Mouse (Mus musculus): Measurements from ENCODE around the gene Pgap1. TPM values are rescaled to one million over a fixed set of nuclear protein-coding genes. Genes with fewer than 3 reads are reported as not detected.

Gene Pgap1
- polyA plus RNA-seq (2012; rRNA removed), result 0.83 and 1.1 TPM in 2 replicates

- no peak within 1 kb of the TSS for H3K27ac ChIP-seq (ENCODE audit: control insufficient read depth, insufficient read depth, low read length)
- peaks cover 6% of the 10 kb centered on the region; the same call in 1 of the 2 replicates for H3K4me1 ChIP-seq (replicated peaks; ENCODE audit: control insufficient read depth, insufficient read depth, low read length)
- TF ChIP-seq CTCF (IDR thresholded peaks at IDR 0.05; ENCODE audit: borderline replicate concordance, control insufficient read depth, extremely low read depth, insufficient read depth, low read length, poor library complexity), result peak; percentile 13; the same call in 1 of the 2 replicates
- TF ChIP-seq POLR2A (IDR thresholded peaks at IDR 0.05; ENCODE audit: control insufficient read depth, extremely low read depth, insufficient read depth, low read length, poor library complexity), result 0 out of 2 replicates have a peak, but pooled peaks have one; percentile 45
- WGBS, result under 1% methylated on average over 58 of the region's 59 CpGs
- no peaks in the 10 kb centered on the region for H3K27me3 ChIP-seq (ENCODE audit: control insufficient read depth, insufficient read depth, low read length)
- peak within 1 kb of the TSS; percentile 61 for H3K4me3 ChIP-seq (ENCODE audit: control insufficient read depth, insufficient read depth, low read length)
- peak; percentile 89 for DNase-seq
- H3K36me3 ChIP-seq (ENCODE audit: control insufficient read depth, insufficient read depth, low read length), result no peaks in the 10 kb centered on the region
Observed at GRCm38 (mm10) chr1:54557301-54558229, at the start of gene Pgap1. TSS of gene Pgap1 (minus strand) at chr1:54557684.

- Histone ChIP-seq H3K27ac (ENCODE audit: control insufficient read depth, insufficient read depth, low read length) (no peak overlapping the region), H3K4me1 (replicated peaks; ENCODE audit: control insufficient read depth, insufficient read depth, low read length) (no peaks in the 10 kb centered on the region)
- 98% methylated on average over 1 of the region's 1 CpGs for WGBS
Observed at GRCm38 (mm10) chr1:54606936-54607335, 49.5 kb upstream of the Pgap1 start.

GRCm38 (mm10) chr1:54601692-54602091, 44.2 kb upstream of the Pgap1 start:
- WGBS, result 97% methylated on average over 9 of the region's 9 CpGs
- TF ChIP-seq POLR2A (IDR thresholded peaks at IDR 0.05; ENCODE audit: control insufficient read depth, extremely low read depth, insufficient read depth, low read length, poor library complexity), result no peak
- no peak for TF ChIP-seq CTCF (IDR thresholded peaks at IDR 0.05; ENCODE audit: borderline replicate concordance, control insufficient read depth, extremely low read depth, insufficient read depth, low read length, poor library complexity)
- Histone ChIP-seq H3K4me3 (ENCODE audit: control insufficient read depth, insufficient read depth, low read length) (no peak overlapping the region), H3K4me1 (replicated peaks; ENCODE audit: control insufficient read depth, insufficient read depth, low read length) (no peaks in the 10 kb centered on the region), H3K36me3 (ENCODE audit: control insufficient read depth, insufficient read depth, low read length) (no peaks in the 10 kb centered on the region), H3K27ac (ENCODE audit: control insufficient read depth, insufficient read depth, low read length) (no peak overlapping the region), H3K27me3 (ENCODE audit: control insufficient read depth, insufficient read depth, low read length) (no peaks in the 10 kb centered on the region)
- no peak for DNase-seq

More at GRCm38 (mm10) chr1:54606936-54607335, 49.5 kb upstream of the Pgap1 start:
- TF ChIP-seq CTCF (IDR thresholded peaks at IDR 0.05; ENCODE audit: borderline replicate concordance, control insufficient read depth, extremely low read depth, insufficient read depth, low read length, poor library complexity) (no peak), POLR2A (IDR thresholded peaks at IDR 0.05; ENCODE audit: control insufficient read depth, extremely low read depth, insufficient read depth, low read length, poor library complexity) (no peak)
- H3K27me3 ChIP-seq (ENCODE audit: control insufficient read depth, insufficient read depth, low read length), result no peaks in the 10 kb centered on the region
- no peaks in the 10 kb centered on the region for H3K36me3 ChIP-seq (ENCODE audit: control insufficient read depth, insufficient read depth, low read length)
- no peak for DNase-seq
- H3K4me3 ChIP-seq (ENCODE audit: control insufficient read depth, insufficient read depth, low read length), result no peak overlapping the region

- TF ChIP-seq CTCF (IDR thresholded peaks at IDR 0.05; ENCODE audit: borderline replicate concordance, control insufficient read depth, extremely low read depth, insufficient read depth, low read length, poor library complexity), result no peak
- no peak for TF ChIP-seq POLR2A (IDR thresholded peaks at IDR 0.05; ENCODE audit: control insufficient read depth, extremely low read depth, insufficient read depth, low read length, poor library complexity)
- no peaks in the 10 kb centered on the region for H3K27me3 ChIP-seq (ENCODE audit: control insufficient read depth, insufficient read depth, low read length)
- H3K4me1 ChIP-seq (replicated peaks; ENCODE audit: control insufficient read depth, insufficient read depth, low read length), result no peaks in the 10 kb centered on the region
- no peak overlapping the region for H3K4me3 ChIP-seq (ENCODE audit: control insufficient read depth, insufficient read depth, low read length)
- no peak overlapping the region for H3K27ac ChIP-seq (ENCODE audit: control insufficient read depth, insufficient read depth, low read length)
- WGBS, result 35% methylated on average over 1 of the region's 1 CpGs
- DNase-seq, result no peak
- H3K36me3 ChIP-seq (ENCODE audit: control insufficient read depth, insufficient read depth, low read length), result no peaks in the 10 kb centered on the region
Observed at GRCm38 (mm10) chr1:54600275-54600674, 42.8 kb upstream of the Pgap1 start.

GRCm38 (mm10) chr1:54597594-54598217, 40.2 kb upstream of the Pgap1 start:
- no peaks in the 10 kb centered on the region for H3K4me1 ChIP-seq (replicated peaks; ENCODE audit: control insufficient read depth, insufficient read depth, low read length)
- TF ChIP-seq POLR2A (IDR thresholded peaks at IDR 0.05; ENCODE audit: control insufficient read depth, extremely low read depth, insufficient read depth, low read length, poor library complexity), result no peak
- no peak for TF ChIP-seq CTCF (IDR thresholded peaks at IDR 0.05; ENCODE audit: borderline replicate concordance, control insufficient read depth, extremely low read depth, insufficient read depth, low read length, poor library complexity)
- DNase-seq, result no peak
- no peak overlapping the region for H3K27ac ChIP-seq (ENCODE audit: control insufficient read depth, insufficient read depth, low read length)
- WGBS, result 91% methylated on average over 4 of the region's 4 CpGs
- no peak overlapping the region for H3K4me3 ChIP-seq (ENCODE audit: control insufficient read depth, insufficient read depth, low read length)
- H3K27me3 ChIP-seq (ENCODE audit: control insufficient read depth, insufficient read depth, low read length), result no peaks in the 10 kb centered on the region
- H3K36me3 ChIP-seq (ENCODE audit: control insufficient read depth, insufficient read depth, low read length), result no peaks in the 10 kb centered on the region

- Histone ChIP-seq H3K4me1 (replicated peaks; ENCODE audit: control insufficient read depth, insufficient read depth, low read length) (no peaks in the 10 kb centered on the region), H3K36me3 (ENCODE audit: control insufficient read depth, insufficient read depth, low read length) (no peaks in the 10 kb centered on the region), H3K27ac (ENCODE audit: control insufficient read depth, insufficient read depth, low read length) (no peak overlapping the region), H3K27me3 (ENCODE audit: control insufficient read depth, insufficient read depth, low read length) (no peaks in the 10 kb centered on the region), H3K4me3 (ENCODE audit: control insufficient read depth, insufficient read depth, low read length) (no peak overlapping the region)
- WGBS, result 94% methylated on average over 2 of the region's 2 CpGs
- no peak for DNase-seq
- TF ChIP-seq POLR2A (IDR thresholded peaks at IDR 0.05; ENCODE audit: control insufficient read depth, extremely low read depth, insufficient read depth, low read length, poor library complexity) (no peak), CTCF (IDR thresholded peaks at IDR 0.05; ENCODE audit: borderline replicate concordance, control insufficient read depth, extremely low read depth, insufficient read depth, low read length, poor library complexity) (no peak)
Observed at GRCm38 (mm10) chr1:54596151-54596550, 38.7 kb upstream of the Pgap1 start.

All from thymus, adult 2 months (tissue).